Mouse (Mus musculus): ENCODE measurements at regions not wholly inside any gene's neighbourhood (a gene's known extent, or its start where the extent isn't known, plus 50 kb on each side); places are given as distances from the start of the nearest gene placed in this dataset.

DNA sequence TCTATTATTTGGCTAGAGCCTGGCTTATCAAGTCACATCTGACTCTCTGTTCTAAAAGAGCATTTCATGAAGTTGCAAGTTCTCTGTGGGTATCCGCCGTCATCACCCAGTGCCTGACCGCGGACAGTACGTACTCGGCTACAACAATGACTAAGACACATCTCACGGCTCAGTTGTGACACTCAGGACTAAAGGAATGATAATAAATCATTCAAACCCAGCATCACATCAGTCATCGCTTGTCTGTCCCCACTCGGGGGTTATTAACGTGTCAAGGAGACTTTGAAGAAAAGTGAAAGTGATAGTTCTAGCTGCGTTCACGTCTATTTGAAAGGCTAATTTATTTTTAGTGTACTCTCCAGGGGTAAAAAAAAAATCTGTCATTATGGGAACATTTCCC is 61.4 kb upstream of the Map4k3 start:
- TF ChIP-seq POLR2A (IDR thresholded peaks at IDR 0.05; ENCODE audit: borderline replicate concordance, extremely low read depth, low read depth, low read length) (no peak), CTCF (IDR thresholded peaks at IDR 0.05; ENCODE audit: insufficient read depth, low read length) (no peak)

All from lung, adult 2 months (tissue).